Mouse (Mus musculus) midbrain, embryonic 14.5 days (tissue): ENCODE measurements around the gene Col5a3. TPM values are rescaled to one million over a fixed set of nuclear protein-coding genes. Genes with fewer than 3 reads are reported as not detected.

Experiments used
- polyA plus RNA-seq: library from polyadenylated mRNA; unstranded; fragments of >200 nt; fragmentation: Nextera tagmentation; extraction: Ambion mirVana; gene quantifications from 2 replicates; pipeline ENCODE4 v1.2.1, GENCODE M21; 2014

The Col5a3 gene
- polyA plus RNA-seq, 1 experiment from 2014 or later, result 0.45 TPM

Other genes with a start within 250 kb of the Col5a3 start
- gene Zfp846, start 233.8 kb downstream of the Col5a3 start, polyA plus RNA-seq, result 55.9 and 56.0 TPM in 2 replicates
- 444 and 552 TPM in 2 replicates for gene Ubl5, start 172.2 kb downstream of the Col5a3 start, polyA plus RNA-seq
- gene Fbxl12, start 170.3 kb downstream of the Col5a3 start, polyA plus RNA-seq, result 12.1 and 20.8 TPM in 2 replicates
- 56.7 and 68.6 TPM in 2 replicates for gene Pin1, start 163.0 kb downstream of the Col5a3 start, polyA plus RNA-seq
- 143 and 173 TPM in 2 replicates for gene Olfm2, start 68.7 kb downstream of the Col5a3 start, polyA plus RNA-seq
- not detected in 2 replicates for gene Rdh8, start 3.4 kb upstream of the Col5a3 start, polyA plus RNA-seq
- 1.3 and 1.9 TPM in 2 replicates for gene A230050P20Rik, start 53.6 kb upstream of the Col5a3 start, polyA plus RNA-seq
- gene Angptl6, start 64.7 kb upstream of the Col5a3 start, polyA plus RNA-seq, result 11.1 and 14.4 TPM in 2 replicates
- 39.8 and 43.9 TPM in 2 replicates for gene Ppan, start 73.1 kb upstream of the Col5a3 start, polyA plus RNA-seq
- gene Eif3g, start 83.6 kb upstream of the Col5a3 start, polyA plus RNA-seq, result 231 and 234 TPM in 2 replicates
- gene Dnmt1, start 144.8 kb upstream of the Col5a3 start, polyA plus RNA-seq, result 51.1 and 51.5 TPM in 2 replicates
- gene S1pr2, start 161.7 kb upstream of the Col5a3 start, polyA plus RNA-seq, result 4.1 and 10.8 TPM in 2 replicates
- 98.6 and 112 TPM in 2 replicates for gene Mrpl4, start 187.7 kb upstream of the Col5a3 start, polyA plus RNA-seq
- 1.7 and 4.1 TPM in 2 replicates for gene Icam1, start 200.9 kb upstream of the Col5a3 start, polyA plus RNA-seq
- not detected in 2 replicates for gene Icam4, start 214.3 kb upstream of the Col5a3 start, polyA plus RNA-seq
- gene Icam5, start 217.0 kb upstream of the Col5a3 start, polyA plus RNA-seq, result 0.71 and 1.0 TPM in 2 replicates